Mouse (Mus musculus) heart, embryonic 16.5 days (tissue): Measurements from ENCODE around the gene Dok4. TPM values are rescaled to one million over a fixed set of nuclear protein-coding genes. Genes with fewer than 3 reads are reported as not detected.
"Not testable (repeated sequence)": the region's sequence is repeated elsewhere in the genome, so short reads cannot be mapped to it uniquely, and the experiment has no call there.

Experiments
- ATAC-seq: fragments of 200-750 bp; cut with Nextera tagmentation; replicated peaks from 2 replicates; pipeline ENCODE4 v1.8.0; 2017; ENCODE audit warnings: moderate number of reproducible peaks; ENCODE audit not compliant: insufficient read depth, low FRiP score; ENCODE audit errors: extremely low read depth
- H3K27ac ChIP-seq: fragments of 300-500 bp; sonication (generic); 2 replicates; pipeline ENCODE4 v1.5.1; 2014; ENCODE audit warnings: mild to moderate bottlenecking, low read length, control low read depth, moderate library complexity
- H3K27me3 ChIP-seq: fragments of 300-500 bp; sonication (generic); 2 replicates; pipeline ENCODE4 v1.6.1; 2014; ENCODE audit warnings: low read length, mixed read lengths; ENCODE audit not compliant: control insufficient read depth, insufficient read depth
- H3K36me3 ChIP-seq: fragments of 300-500 bp; sonication (generic); 2 replicates; pipeline ENCODE4 v1.6.1; 2014; ENCODE audit not compliant: control insufficient read depth, insufficient read depth
- H3K4me1 ChIP-seq: fragments of 300-500 bp; sonication (generic); 2 replicates; pipeline ENCODE4 v1.6.1; 2014; ENCODE audit warnings: low read length, mixed read lengths; ENCODE audit not compliant: control insufficient read depth, insufficient read depth
- H3K4me2 ChIP-seq: fragments of 300-500 bp; sonication (generic); 2 replicates; pipeline ENCODE4 v1.6.1; 2014; ENCODE audit warnings: low read depth, mild to moderate bottlenecking, control low read depth, low read length
- H3K4me3 ChIP-seq: fragments of 300-500 bp; sonication (generic); 2 replicates; pipeline ENCODE4 v1.5.1; 2014; ENCODE audit warnings: mild to moderate bottlenecking, control low read depth, low read length
- H3K9ac ChIP-seq: fragments of 300-500 bp; sonication (generic); 2 replicates; pipeline ENCODE4 v1.6.1; 2014; ENCODE audit warnings: low read length, control low read depth
- H3K9me3 ChIP-seq: fragments of 300-500 bp; sonication (generic); replicated peaks from 2 replicates; pipeline ENCODE4 v1.6.1; 2016; ENCODE audit warnings: low read length; ENCODE audit not compliant: control insufficient read depth
- WGBS: fragments of 180-500 bp; shearing (Covaris S2); extraction: QIAGEN DNeasy Blood & Tissue Kit; methylation state at CpG from one replicate; pipeline ENCODE4 v1.1.7; 2014; 5-methylcytosine and 5-hydroxymethylcytosine counted together
- polyA plus RNA-seq: library from polyadenylated mRNA; unstranded; fragments of >200 nt; fragmentation: Nextera tagmentation; extraction: Ambion mirVana; gene quantifications from 2 replicates; pipeline ENCODE4 v1.2.1, GENCODE M21; 2015

Gene Dok4
- polyA plus RNA-seq, 1 experiment from 2014 or later, result 28.9 TPM

DNA sequence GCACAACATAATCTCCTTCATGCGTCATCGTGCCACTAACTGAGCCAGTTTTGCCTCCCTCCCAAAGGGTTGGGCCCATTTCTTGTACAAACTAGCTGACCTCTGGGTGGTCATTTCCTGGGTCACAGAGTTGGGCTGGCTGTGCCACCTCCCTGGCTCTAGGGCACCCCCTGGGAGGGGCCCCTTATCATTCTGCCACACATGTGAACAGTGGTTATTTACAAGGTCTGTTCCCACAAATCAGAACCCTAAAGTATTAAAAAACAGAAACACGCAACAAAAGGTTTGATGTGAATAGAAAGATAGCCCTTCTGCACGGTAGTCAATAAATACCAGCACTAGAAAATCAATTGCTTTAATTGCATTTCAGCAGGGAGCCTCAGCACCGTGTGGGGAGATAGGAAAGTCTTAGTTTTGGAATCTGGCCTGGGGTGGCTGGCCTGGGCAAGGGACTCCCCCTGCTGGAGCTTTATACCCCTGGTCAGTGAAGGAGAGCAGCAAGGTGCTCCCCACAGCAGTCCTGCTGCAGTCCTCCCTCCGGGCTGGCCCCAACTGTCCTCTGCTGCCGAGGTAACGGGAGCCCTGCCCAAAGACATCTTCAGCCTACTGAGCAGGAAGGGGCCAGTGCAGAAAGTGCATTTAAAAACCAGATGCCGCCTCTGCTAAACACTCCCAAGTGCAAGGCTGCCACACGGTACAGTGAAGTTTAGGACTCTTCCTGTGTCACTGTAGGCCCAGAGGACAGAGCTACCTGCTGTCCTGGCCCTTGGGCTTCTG, 12.0 kb downstream of the Dok4 start:
- Histone ChIP-seq H3K36me3 (peaks cover 31% of the 10 kb centered on the region), H3K27ac (no peak overlapping the region), H3K4me2 (no peak overlapping the region), H3K9me3 (no peaks in the 10 kb centered on the region), H3K4me3 (no peak overlapping the region), H3K4me1 (peaks cover 12% of the 10 kb centered on the region), H3K27me3 (no peaks in the 10 kb centered on the region), H3K9ac (no peak overlapping the region)
- WGBS, result 65% methylated on average over 10 of the region's 10 CpGs
- no peak for ATAC-seq

DNA sequence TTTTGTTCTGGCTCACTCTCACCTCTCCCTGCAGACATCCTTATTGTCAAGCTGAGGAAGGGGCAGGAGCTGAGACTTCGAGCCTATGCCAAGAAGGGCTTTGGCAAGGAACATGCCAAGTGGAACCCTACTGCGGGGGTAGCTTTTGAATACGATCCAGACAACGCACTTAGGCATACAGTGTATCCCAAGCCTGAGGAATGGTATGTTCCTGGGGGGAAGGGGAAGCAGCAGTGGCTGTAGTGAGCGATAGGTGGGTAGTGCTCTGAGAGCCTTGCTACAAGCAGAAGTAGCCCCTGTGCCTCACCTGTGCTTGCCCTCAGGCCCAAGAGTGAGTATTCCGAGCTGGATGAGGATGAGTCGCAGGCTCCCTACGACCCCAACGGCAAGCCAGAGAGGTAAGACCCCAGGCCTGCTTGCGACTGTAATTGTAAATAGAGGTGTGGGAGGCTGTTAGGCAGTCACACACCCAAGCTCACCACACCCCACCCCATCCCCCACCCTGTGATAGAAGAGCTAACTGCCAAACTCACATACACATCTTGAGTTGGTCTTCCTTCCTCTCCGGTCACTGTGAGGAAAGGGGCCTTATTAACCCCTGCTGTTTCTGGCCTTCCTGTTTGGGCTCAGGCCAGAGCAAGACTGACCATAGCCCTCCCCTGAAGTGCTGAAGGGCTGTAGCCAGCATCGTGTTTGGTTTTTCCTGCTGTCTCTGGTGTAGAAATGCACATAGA, 13.5 kb downstream of the Dok4 start:
- H3K9ac ChIP-seq, result no peak overlapping the region
- H3K36me3 ChIP-seq, result peaks cover 31% of the 10 kb centered on the region
- H3K4me2 ChIP-seq, result no peak overlapping the region
- peaks cover 6% of the 10 kb centered on the region for H3K4me1 ChIP-seq
- ATAC-seq, result peak; percentile 38; the same call in 1 of the 2 replicates
- H3K4me3 ChIP-seq, result no peak overlapping the region
- 66% methylated on average over 12 of the region's 12 CpGs for WGBS
- H3K9me3 ChIP-seq, result no peaks in the 10 kb centered on the region
- no peaks in the 10 kb centered on the region for H3K27me3 ChIP-seq
- peak overlapping the region; percentile 60 for H3K27ac ChIP-seq

DNA sequence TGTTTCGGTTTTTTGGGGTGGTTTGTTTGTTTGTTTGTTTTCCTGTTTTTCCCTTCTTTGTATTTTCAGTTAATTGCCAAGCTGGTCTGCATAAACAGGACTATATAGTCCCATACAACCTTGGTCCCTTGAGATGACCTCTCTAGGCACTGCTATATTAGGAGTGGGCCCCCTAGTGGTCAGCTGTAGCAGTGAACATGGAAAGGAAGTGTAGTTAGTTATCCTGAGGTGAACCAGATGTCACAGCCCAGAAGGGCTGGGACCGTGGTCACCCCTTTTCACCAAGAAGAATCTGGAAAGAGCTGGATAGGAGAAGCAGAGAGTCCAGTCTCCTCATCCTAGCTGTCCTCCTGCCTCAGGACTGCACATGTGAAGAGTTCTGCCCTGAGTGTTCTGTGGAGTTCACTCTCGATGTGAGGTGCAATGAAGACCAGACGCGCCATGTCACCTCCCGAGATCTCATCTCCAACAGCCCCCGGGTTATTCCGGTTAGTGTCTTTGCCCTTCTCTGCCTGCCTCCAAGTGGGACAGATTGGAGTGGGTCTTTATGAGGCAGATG, 14.7 kb downstream of the Dok4 start:
- peaks cover 31% of the 10 kb centered on the region for H3K36me3 ChIP-seq
- WGBS, result 58% methylated on average over 8 of the region's 8 CpGs
- ATAC-seq, result no peak
- H3K4me2 ChIP-seq, result no peak overlapping the region
- H3K9ac ChIP-seq, result no peak overlapping the region
- no peak overlapping the region for H3K4me3 ChIP-seq
- H3K4me1 ChIP-seq, result peaks cover 6% of the 10 kb centered on the region
- no peaks in the 10 kb centered on the region for H3K9me3 ChIP-seq
- no peaks in the 10 kb centered on the region for H3K27me3 ChIP-seq
- H3K27ac ChIP-seq, result no peak overlapping the region

DNA sequence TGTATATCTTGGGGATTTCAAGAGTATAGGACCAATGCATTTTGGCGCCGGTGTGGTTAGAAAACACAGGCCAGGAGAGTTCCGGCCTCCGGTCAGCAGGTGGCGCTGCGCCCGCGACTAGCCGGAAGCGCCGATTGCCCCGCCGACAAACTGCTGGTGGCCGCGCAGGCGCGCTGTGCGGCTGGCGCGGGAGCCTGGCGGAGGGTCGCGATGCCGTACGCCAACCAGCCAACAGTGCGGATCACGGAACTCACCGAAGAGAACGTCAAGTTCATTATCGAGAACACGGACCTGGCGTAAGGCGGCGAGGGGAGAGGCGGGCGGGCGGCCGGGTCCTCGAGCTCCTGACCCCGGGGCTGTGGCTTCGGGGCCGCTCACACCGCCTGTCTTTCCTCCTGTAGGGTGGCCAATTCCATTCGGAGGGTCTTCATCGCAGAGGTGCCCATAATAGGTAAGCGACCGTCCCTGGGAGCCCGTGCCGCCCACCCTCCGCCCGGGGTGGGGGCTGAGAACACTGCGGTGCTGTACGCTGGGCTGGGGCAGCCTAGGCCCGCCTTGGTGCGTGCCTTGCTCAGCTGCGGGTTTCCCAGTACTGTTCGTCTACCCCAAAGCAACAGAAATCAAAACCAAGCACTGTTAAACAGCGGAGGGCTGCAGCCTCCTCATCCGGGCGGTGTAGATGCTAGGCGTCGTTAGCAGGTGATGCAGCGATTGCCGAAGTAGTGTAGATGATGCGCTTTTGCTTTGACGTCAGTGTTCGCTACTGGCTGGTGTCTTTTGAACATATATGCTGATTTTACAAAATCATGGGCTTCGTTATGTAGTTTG, 18.6 kb downstream of the Dok4 start, which contains the start of gene Polr2c:
Polr2c (plus strand) TSS at position 105 of the 828 bp plus-strand sequence.
- peak within 1 kb of the TSS; percentile 70 for H3K4me2 ChIP-seq
- H3K27me3 ChIP-seq, result no peaks in the 10 kb centered on the region
- H3K36me3 ChIP-seq, result peaks cover 30% of the 10 kb centered on the region
- H3K9ac ChIP-seq, result peak within 1 kb of the TSS; percentile 96
- H3K4me3 ChIP-seq, result peak within 1 kb of the TSS; percentile 93
- H3K9me3 ChIP-seq, result no peaks in the 10 kb centered on the region
- peak within 1 kb of the TSS; percentile 69 for H3K27ac ChIP-seq
- ATAC-seq, result peak; percentile 85
- under 1% methylated on average over 68 of the region's 68 CpGs for WGBS
- H3K4me1 ChIP-seq, result peaks cover 6% of the 10 kb centered on the region

DNA sequence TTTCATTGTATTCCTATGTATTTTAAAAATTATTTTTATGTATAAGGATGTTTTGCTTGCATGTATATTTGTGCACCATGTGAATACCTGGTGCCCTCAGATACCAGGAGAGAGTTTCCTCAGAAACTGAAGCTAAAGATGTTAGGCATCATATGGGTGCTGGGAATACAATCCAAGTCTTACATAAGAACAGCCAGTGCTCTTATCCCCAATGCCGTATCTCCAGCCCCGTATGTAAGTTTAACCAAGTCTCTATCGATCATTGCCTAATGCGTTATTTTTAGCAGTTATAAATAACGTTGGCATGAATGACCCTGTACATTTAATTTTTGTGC, 19.2 kb downstream of the Dok4 start:
- peaks cover 32% of the 10 kb centered on the region for H3K36me3 ChIP-seq
- H3K4me2 ChIP-seq, result no peak overlapping the region
- ATAC-seq, result no peak
- peaks cover 6% of the 10 kb centered on the region for H3K4me1 ChIP-seq
- no peaks in the 10 kb centered on the region for H3K9me3 ChIP-seq
- peak overlapping the region; percentile 39; the same call in 1 of the 2 replicates for H3K9ac ChIP-seq
- no peak overlapping the region for H3K27ac ChIP-seq
- peak overlapping the region; percentile 93 for H3K4me3 ChIP-seq
- WGBS, result 25% methylated on average over 5 of the region's 5 CpGs
- no peaks in the 10 kb centered on the region for H3K27me3 ChIP-seq

DNA sequence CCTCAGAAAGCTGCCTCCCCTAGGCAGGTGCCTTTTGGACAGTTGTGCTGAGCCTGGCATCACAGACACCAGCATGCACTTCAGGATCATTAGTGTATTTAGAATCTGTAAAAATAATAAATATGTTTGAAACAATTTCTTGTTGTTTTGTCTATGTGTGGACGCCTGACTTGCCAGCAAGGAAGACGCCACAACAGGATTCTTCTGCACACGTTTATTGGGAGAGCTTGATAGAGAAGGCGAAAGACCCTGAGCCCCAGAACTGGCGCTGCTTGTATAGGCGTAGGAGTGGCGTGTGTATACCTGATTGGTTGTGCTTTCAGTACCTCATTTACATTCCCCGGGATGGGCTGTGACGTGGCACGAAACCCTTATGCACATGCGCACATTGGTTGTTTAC, 21.4 kb downstream of the Dok4 start:
- H3K9me3 ChIP-seq, H3K27ac ChIP-seq, ATAC-seq, H3K9ac ChIP-seq, H3K27me3 ChIP-seq, H3K4me1 ChIP-seq, H3K4me2 ChIP-seq, H3K4me3 ChIP-seq: not testable (repeated sequence)
- peaks cover 44% of the 10 kb centered on the region for H3K36me3 ChIP-seq
- 91% methylated on average over 11 of the region's 11 CpGs for WGBS

DNA sequence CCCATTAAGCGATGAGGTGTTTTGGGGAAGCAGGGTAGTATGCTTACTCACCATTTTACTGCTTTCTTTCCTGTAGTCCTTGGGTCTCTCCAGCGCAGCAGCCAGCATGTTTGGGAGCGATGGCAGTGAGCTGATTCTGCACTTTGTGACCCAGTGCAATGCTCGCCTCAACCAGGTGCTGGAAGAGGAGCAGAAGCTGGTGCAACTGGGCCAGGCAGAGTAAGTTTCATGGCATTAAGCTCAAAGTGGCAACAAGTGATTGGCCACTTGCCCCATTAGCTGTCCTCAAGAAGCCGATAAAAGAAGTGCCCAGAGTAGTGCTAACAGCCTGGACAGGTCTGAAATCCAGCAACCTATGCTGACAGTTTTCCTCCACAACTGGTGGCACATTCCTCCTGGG, 26.1 kb downstream of the Dok4 start:
- Histone ChIP-seq H3K27ac (no peak overlapping the region), H3K4me3 (no peak overlapping the region)

DNA sequence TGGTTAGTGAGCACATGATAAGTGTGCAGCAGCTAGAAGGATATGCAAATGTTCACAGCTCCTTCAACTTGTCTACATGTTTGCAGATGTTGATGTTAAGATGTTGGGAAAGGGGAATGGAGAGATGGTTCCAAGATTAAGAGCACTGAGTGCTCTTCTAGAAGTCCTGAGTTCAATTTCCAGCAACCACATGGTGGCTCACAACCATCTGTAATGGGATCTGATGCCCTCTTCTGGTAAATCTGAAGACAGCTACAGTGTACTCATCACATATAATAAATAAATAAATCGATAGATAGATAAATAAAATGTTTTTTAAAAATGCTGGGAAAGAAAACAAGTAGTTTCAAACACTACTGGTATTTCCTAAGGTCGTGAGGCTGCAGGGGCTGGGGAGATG, 34.9 kb downstream of the Dok4 start:
- H3K27me3 ChIP-seq, result no peaks in the 10 kb centered on the region
- H3K36me3 ChIP-seq, result peaks cover 19% of the 10 kb centered on the region; the same call in 1 of the 2 replicates
- H3K9ac ChIP-seq, result no peak overlapping the region
- peaks cover 16% of the 10 kb centered on the region for H3K4me1 ChIP-seq
- no peak for ATAC-seq
- no peaks in the 10 kb centered on the region for H3K9me3 ChIP-seq
- 42% methylated on average over 2 of the region's 2 CpGs for WGBS
- no peak overlapping the region for H3K4me2 ChIP-seq
- no peak overlapping the region for H3K4me3 ChIP-seq
- H3K27ac ChIP-seq, result no peak overlapping the region

More for the DNA sequence above, 26.1 kb downstream of the Dok4 start:
- Histone ChIP-seq H3K4me1 (no peaks in the 10 kb centered on the region), H3K4me2 (no peak overlapping the region), H3K9me3 (no peaks in the 10 kb centered on the region), H3K36me3 (peaks cover 71% of the 10 kb centered on the region), H3K9ac (no peak overlapping the region), H3K27me3 (no peaks in the 10 kb centered on the region)
- WGBS, result 90% methylated on average over 5 of the region's 5 CpGs
- ATAC-seq, result no peak
